Mouse (Mus musculus) neural tube, embryonic 15.5 days (tissue): ENCODE results near the gene Efl1. TPM values are rescaled to one million over a fixed set of nuclear protein-coding genes. Genes with fewer than 3 reads are reported as not detected.
"Not testable (repeated sequence)": the region's sequence is repeated elsewhere in the genome, so short reads cannot be mapped to it uniquely, and the experiment has no call there.

ENCODE experiments used
- ATAC-seq: fragments of 200-750 bp; cut with Nextera tagmentation; 2 replicates; pipeline ENCODE4 v1.8.0; 2017; ENCODE audit warnings: mild to moderate bottlenecking, moderate TSS enrichment, moderate library complexity; ENCODE audit not compliant: low FRiP score
- H3K27ac ChIP-seq: fragments of 300-500 bp; sonication (generic); replicated peaks from 2 replicates; pipeline ENCODE4 v1.5.1; 2015; ENCODE audit warnings: mild to moderate bottlenecking, inconsistent platforms
- H3K27me3 ChIP-seq: fragments of 300-500 bp; sonication (generic); replicated peaks from 2 replicates; pipeline ENCODE4 v1.6.1; 2015; ENCODE audit warnings: inconsistent platforms
- H3K36me3 ChIP-seq: fragments of 300-500 bp; sonication (generic); 2 replicates; pipeline ENCODE4 v1.6.1; 2015; ENCODE audit warnings: inconsistent platforms
- H3K4me1 ChIP-seq: fragments of 300-500 bp; sonication (generic); 2 replicates; pipeline ENCODE4 v1.6.1; 2015; ENCODE audit warnings: inconsistent platforms
- H3K4me2 ChIP-seq: fragments of 300-500 bp; sonication (generic); 2 replicates; pipeline ENCODE4 v1.6.1; 2015; ENCODE audit warnings: inconsistent platforms, mild to moderate bottlenecking, moderate library complexity
- H3K4me3 ChIP-seq: fragments of 300-500 bp; sonication (generic); replicated peaks from 2 replicates; pipeline ENCODE4 v1.5.1; 2015; ENCODE audit warnings: mild to moderate bottlenecking, inconsistent platforms
- H3K9ac ChIP-seq: fragments of 300-500 bp; sonication (generic); replicated peaks from 2 replicates; pipeline ENCODE4 v1.6.1; 2015; ENCODE audit warnings: mild to moderate bottlenecking, inconsistent platforms
- H3K9me3 ChIP-seq: fragments of 300-500 bp; sonication (generic); replicated peaks from 2 replicates; pipeline ENCODE4 v1.6.1; 2016; ENCODE audit warnings: inconsistent platforms
- WGBS: fragments of 180-500 bp; shearing (Covaris S2); methylation state at CpG from one replicate; pipeline ENCODE4 v1.1.7; 2015; ENCODE audit warnings: mixed read lengths; 5-methylcytosine and 5-hydroxymethylcytosine counted together
- polyA plus RNA-seq: library from polyadenylated mRNA; unstranded; fragments of >200 nt; fragmentation: Nextera tagmentation; extraction: Ambion mirVana; gene quantifications from 2 replicates; pipeline ENCODE4 v1.2.1, GENCODE M21; 2015

The Efl1 gene
- polyA plus RNA-seq, 1 experiment from 2014 or later = 21.1 TPM

- not testable (repeated sequence) for H3K27me3 ChIP-seq, H3K36me3 ChIP-seq, H3K9ac ChIP-seq, H3K27ac ChIP-seq, H3K9me3 ChIP-seq, H3K4me2 ChIP-seq, H3K4me3 ChIP-seq
- ATAC-seq = peak; percentile 95
- peaks cover 22% of the 10 kb centered on the region for H3K4me1 ChIP-seq
- WGBS = 83% methylated on average over 28 of the region's 29 CpGs
Measured at GRCm38 (mm10) chr7:82770957-82771660, 122.7 kb downstream of the Efl1 start.

DNA sequence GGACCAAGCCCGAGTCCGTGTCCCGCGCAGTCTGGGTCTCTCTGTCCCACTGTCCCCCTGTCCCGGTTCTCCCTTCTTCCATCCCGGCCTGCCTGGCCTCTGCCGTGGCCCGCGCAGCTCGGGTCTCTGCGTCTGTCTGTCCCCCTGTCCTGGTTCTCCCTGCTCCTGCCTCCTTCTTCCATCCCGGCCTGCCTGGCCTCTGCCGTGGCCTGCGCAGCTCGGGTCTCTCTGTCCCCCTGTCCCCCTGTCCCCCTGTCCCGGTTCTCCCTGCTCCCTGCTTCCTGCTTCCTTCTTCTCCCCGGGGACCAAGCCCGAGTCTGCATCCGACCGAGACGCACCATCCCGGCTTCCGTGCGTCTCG is 123.2 kb downstream of the Efl1 start:
- 85% methylated on average over 25 of the region's 25 CpGs for WGBS
- H3K27ac ChIP-seq, H3K4me2 ChIP-seq, H3K4me3 ChIP-seq, H3K27me3 ChIP-seq, H3K9ac ChIP-seq, H3K9me3 ChIP-seq, H3K36me3 ChIP-seq: not testable (repeated sequence)
- ATAC-seq = peak; percentile 32
- peaks cover 22% of the 10 kb centered on the region for H3K4me1 ChIP-seq

GRCm38 (mm10) chr7:82772481-82772880 is 124.1 kb downstream of the Efl1 start:
- Histone ChIP-seq H3K27me3 (no peaks in the 10 kb centered on the region), H3K9me3 (no peaks in the 10 kb centered on the region), H3K4me3 (no peak overlapping the region), H3K36me3 (no peaks in the 10 kb centered on the region), H3K4me1 (peaks cover 22% of the 10 kb centered on the region), H3K4me2 (no peak overlapping the region), H3K9ac (no peak overlapping the region), H3K27ac (no peak overlapping the region)
- no peak for ATAC-seq
- 44% methylated on average over 14 of the region's 14 CpGs for WGBS

DNA sequence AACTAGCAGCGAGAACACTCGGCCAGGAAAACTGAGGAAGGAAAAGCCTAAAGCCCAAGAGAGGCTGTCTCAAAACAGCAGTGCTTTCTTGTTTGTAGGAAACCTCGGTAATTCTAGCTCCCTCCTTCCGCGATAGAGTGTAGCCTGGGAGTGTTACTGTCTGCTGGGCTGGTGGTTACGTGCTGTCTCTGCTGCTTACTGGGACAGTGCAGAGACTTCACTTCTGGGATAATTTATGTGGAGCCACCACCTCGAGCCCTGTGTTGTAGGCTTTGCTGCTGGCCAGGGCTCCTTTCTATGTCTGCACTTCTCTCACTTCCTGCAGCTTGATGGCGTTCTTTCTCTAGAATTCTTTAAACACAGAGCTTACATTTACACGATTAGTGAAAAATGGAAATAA is 124.7 kb downstream of the Efl1 start:
- Histone ChIP-seq H3K9me3 (no peaks in the 10 kb centered on the region), H3K36me3 (no peaks in the 10 kb centered on the region; the same call in 1 of the 2 replicates), H3K4me2 (no peak overlapping the region), H3K4me1 (peaks cover 22% of the 10 kb centered on the region), H3K9ac (no peak overlapping the region), H3K27me3 (no peaks in the 10 kb centered on the region), H3K4me3 (no peak overlapping the region), H3K27ac (0 out of 2 replicates have a peak overlapping the region, but pooled peaks have one; percentile 30)
- WGBS = 45% methylated on average over 9 of the region's 9 CpGs
- no peak for ATAC-seq

DNA sequence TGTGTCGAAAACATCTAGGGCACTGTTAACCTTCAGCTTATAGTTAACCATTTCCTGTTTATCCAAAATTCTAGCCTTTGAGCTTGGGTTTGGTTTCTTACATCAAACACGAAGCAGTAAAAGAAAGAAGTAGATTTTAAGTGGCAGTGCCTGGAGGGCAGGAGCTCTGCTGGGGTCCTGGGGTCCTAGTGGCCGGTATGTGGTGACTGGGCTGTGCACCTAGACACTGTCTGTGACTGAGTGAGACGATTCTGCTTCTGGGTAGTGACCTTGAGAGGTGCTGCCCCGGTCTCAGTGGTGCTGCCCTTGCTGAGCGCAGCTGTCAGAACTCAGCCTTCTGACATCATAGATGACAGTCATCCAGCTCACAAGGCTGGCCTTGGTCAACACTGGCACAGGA is 125.5 kb downstream of the Efl1 start:
- no peak overlapping the region for H3K27ac ChIP-seq
- H3K4me3 ChIP-seq = no peak overlapping the region
- 85% methylated on average over 6 of the region's 6 CpGs for WGBS
- peaks cover 22% of the 10 kb centered on the region for H3K4me1 ChIP-seq
- no peak overlapping the region for H3K9ac ChIP-seq
- ATAC-seq = no peak
- H3K9me3 ChIP-seq = no peaks in the 10 kb centered on the region
- H3K36me3 ChIP-seq = no peaks in the 10 kb centered on the region; the same call in 1 of the 2 replicates
- H3K27me3 ChIP-seq = no peaks in the 10 kb centered on the region
- no peak overlapping the region for H3K4me2 ChIP-seq

DNA sequence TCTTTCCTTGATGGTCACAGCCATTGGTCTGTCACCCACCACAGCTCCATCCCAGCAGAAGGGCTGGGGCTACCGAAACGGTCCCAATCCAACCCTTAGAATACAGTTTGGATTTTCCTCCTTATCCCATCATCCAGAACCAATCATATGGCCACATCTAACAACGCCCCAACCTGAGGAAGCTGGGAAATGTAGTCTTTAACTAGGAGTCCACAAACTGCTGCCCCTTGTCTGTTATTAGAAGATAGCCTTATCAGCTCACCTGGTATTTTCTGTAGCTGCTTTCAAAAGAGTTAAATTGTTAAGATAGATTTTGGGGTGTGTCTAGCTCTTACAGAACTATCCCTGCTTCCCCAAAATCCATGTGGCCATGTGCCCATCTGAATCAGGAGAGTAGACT is 126.7 kb downstream of the Efl1 start:
- H3K4me2 ChIP-seq = no peak overlapping the region

DNA sequence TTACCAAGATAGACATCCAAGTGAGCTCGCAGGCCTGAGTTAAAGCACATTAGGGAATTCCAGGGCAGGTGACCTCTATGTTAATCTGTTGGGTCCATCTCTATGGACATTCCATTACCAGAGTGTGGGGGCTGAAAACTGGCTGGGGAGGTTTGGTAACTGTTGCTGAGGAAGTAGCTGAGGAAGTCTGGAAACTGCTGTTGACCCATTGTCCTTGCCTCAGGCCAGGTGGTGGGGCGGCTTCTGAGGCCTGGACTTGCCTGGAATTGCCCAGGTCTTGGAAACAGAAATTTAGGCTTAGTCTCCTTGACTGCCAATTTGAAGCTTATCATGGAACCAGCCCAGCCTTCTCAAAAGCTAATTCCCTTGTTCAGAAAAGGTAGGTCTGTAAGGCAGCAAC is 134.7 kb downstream of the Efl1 start:
- ATAC-seq = no peak
- WGBS = 86% methylated on average over 2 of the region's 2 CpGs

More for the DNA sequence above, 126.7 kb downstream of the Efl1 start:
- no peak for ATAC-seq
- 96% methylated on average over 3 of the region's 3 CpGs for WGBS
- Histone ChIP-seq H3K9ac (no peak overlapping the region), H3K4me1 (peaks cover 16% of the 10 kb centered on the region), H3K27me3 (no peaks in the 10 kb centered on the region), H3K9me3 (no peaks in the 10 kb centered on the region), H3K36me3 (no peaks in the 10 kb centered on the region; the same call in 1 of the 2 replicates), H3K27ac (no peak overlapping the region), H3K4me3 (no peak overlapping the region)

DNA sequence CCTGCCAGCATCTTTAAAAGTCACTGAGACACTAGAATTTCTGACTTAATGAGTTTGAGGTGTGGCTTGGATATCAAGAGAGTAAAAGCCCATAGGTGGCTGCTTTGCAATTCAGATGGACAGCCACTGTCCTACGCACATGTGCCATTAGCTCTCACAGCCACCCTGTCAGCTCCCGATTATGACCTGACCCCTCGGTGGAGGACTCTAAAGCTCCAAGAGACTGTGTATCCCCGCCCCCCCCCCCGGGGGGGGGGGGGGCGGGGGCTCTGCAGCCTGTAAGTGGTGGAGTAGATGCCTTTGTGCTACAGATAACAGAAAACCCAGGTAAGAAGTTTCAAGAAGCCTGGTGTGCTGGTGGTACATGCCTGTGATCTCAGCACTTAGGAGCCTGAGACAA is 135.3 kb downstream of the Efl1 start:
- H3K27ac ChIP-seq = no peak overlapping the region
- 49% methylated on average over 4 of the region's 6 CpGs for WGBS
- H3K9ac ChIP-seq = no peak overlapping the region
- H3K4me3 ChIP-seq = no peak overlapping the region
- no peaks in the 10 kb centered on the region for H3K27me3 ChIP-seq
- H3K36me3 ChIP-seq = no peaks in the 10 kb centered on the region
- ATAC-seq = no peak
- H3K9me3 ChIP-seq = no peaks in the 10 kb centered on the region
- 0 out of 2 replicates have a peak, but pooled peaks cover 3% of the 10 kb centered on the region for H3K4me1 ChIP-seq
- H3K4me2 ChIP-seq = no peak overlapping the region

More for the DNA sequence above, 134.7 kb downstream of the Efl1 start:
- Histone ChIP-seq H3K9ac (no peak overlapping the region), H3K36me3 (no peaks in the 10 kb centered on the region; the same call in 1 of the 2 replicates), H3K27me3 (no peaks in the 10 kb centered on the region), H3K9me3 (no peaks in the 10 kb centered on the region), H3K4me2 (no peak overlapping the region), H3K4me3 (no peak overlapping the region), H3K4me1 (0 out of 2 replicates have a peak, but pooled peaks cover 3% of the 10 kb centered on the region), H3K27ac (no peak overlapping the region)

- no peak overlapping the region for H3K9ac ChIP-seq
- WGBS = 54% methylated on average over 6 of the region's 6 CpGs
- no peak overlapping the region for H3K4me2 ChIP-seq
- H3K27ac ChIP-seq = 0 out of 2 replicates have a peak overlapping the region, but pooled peaks have one; percentile 2
- no peaks in the 10 kb centered on the region for H3K27me3 ChIP-seq
- no peak overlapping the region for H3K4me3 ChIP-seq
- no peaks in the 10 kb centered on the region for H3K36me3 ChIP-seq
- ATAC-seq = no peak
- no peaks in the 10 kb centered on the region for H3K9me3 ChIP-seq
- H3K4me1 ChIP-seq = 0 out of 2 replicates have a peak, but pooled peaks cover 3% of the 10 kb centered on the region
Measured at GRCm38 (mm10) chr7:82785335-82785934, 137.0 kb downstream of the Efl1 start.

DNA sequence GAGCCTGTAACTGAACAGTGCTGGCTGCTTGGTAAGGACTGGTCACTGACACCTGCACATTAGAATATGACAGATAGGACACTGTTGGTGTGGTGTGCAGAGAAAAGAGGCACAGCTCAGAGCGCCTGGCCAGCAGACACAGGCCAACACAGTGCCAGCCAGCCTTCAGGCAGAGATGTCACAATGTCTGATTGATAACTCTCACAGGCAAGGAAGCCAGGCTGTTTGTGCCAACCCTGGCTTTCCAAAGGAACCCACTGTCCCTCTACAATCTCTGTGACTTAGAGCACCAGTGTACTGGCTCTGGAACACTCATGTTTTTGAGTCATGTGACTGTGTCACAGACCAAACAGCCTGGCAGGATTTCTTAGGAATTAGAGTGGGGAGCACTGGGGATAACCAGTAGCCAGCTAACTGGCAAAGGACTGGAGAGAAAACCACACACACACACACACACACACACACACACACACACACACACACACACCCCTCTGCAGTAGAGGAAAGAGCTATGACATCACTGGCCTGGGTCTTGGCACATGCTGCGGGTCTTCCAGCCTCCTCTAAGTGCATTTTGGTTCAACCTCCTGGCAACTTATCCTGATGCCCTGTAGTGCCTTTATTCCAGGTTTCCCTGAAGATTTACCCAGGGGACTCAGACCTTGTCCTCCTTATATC is 137.7 kb downstream of the Efl1 start:
- H3K27me3 ChIP-seq = no peaks in the 10 kb centered on the region
- H3K27ac ChIP-seq = 0 out of 2 replicates have a peak overlapping the region, but pooled peaks have one; percentile 2
- H3K4me3 ChIP-seq = no peak overlapping the region
- 0 out of 2 replicates have a peak, but pooled peaks cover 3% of the 10 kb centered on the region for H3K4me1 ChIP-seq
- 55% methylated on average over 2 of the region's 2 CpGs for WGBS
- ATAC-seq = peak; percentile 85
- no peak overlapping the region for H3K4me2 ChIP-seq
- H3K36me3 ChIP-seq = no peaks in the 10 kb centered on the region
- no peaks in the 10 kb centered on the region for H3K9me3 ChIP-seq
- H3K9ac ChIP-seq = no peak overlapping the region

DNA sequence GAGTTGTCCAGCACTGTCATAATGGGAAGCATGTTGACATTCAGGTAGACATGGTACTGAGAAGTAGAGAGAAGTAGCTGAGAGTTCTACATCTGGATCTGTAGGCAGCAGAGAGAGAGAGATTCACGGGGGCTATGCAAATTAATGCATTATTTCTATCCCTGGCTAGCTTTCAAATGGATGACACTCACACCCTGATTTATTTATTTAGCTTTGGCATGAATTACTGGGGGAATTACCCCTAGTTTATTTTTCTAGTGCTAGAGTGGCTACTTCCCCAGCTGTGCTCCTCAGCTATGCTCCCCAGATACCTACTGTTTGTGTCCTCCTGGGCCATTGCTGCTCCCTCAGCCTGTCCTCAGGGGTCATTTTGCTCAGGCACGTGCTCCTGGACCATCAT is 144.2 kb downstream of the Efl1 start:
- Histone ChIP-seq H3K4me3 (no peak overlapping the region), H3K4me1 (no peaks in the 10 kb centered on the region), H3K36me3 (no peaks in the 10 kb centered on the region), H3K9ac (no peak overlapping the region), H3K27ac (no peak overlapping the region), H3K4me2 (no peak overlapping the region), H3K9me3 (no peaks in the 10 kb centered on the region), H3K27me3 (no peaks in the 10 kb centered on the region)
- WGBS = 26% methylated on average over 2 of the region's 2 CpGs
- no peak for ATAC-seq

- Histone ChIP-seq H3K4me2 (no peak overlapping the region), H3K4me1 (no peaks in the 10 kb centered on the region), H3K4me3 (no peak overlapping the region), H3K36me3 (no peaks in the 10 kb centered on the region), H3K9me3 (no peaks in the 10 kb centered on the region), H3K9ac (no peak overlapping the region), H3K27ac (no peak overlapping the region), H3K27me3 (no peaks in the 10 kb centered on the region)
- WGBS = 85% methylated on average over 1 of the region's 1 CpGs
- no peak for ATAC-seq
Measured at GRCm38 (mm10) chr7:82793111-82793510, 144.7 kb downstream of the Efl1 start.
